Mouse (Mus musculus) thymus, adult 2 months (tissue): Measurements from ENCODE around the gene Zfp148.

Experiments
- CTCF ChIP-seq: fragments of 200-500 bp; IDR thresholded peaks from 2 replicates; pipeline ENCODE4 v1.5.1; 2012; ENCODE audit warnings: mild to moderate bottlenecking, control low read depth, low read length, moderate library complexity, borderline replicate concordance; ENCODE audit not compliant: control insufficient read depth, poor library complexity, insufficient read depth; ENCODE audit errors: extremely low read depth
- POLR2A ChIP-seq: fragments of 200-500 bp; IDR thresholded peaks from 2 replicates; pipeline ENCODE4 v1.6.1; 2012; ENCODE audit warnings: mild to moderate bottlenecking, low read length, control low read depth, moderate library complexity; ENCODE audit not compliant: control insufficient read depth, poor library complexity, insufficient read depth; ENCODE audit errors: extremely low read depth

DNA sequence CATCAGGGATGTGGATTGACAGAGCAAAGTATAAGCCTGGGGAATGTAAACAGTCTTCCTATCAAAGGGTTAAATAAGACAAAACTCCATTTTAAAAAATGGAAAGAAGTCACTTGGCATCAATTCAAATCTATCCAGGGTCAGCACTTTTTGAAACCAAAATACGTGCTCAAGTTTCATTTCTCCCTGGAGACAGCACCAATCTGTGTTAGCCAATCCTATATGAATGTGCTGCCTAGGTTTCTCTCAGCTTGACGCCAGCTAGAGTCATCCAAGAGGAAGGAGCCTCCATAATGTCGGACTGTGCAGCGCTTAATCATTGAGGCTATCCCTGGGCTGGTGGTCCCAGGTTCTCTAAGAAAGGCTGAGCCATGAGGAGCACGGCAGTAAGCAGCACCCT is 33.5 kb upstream of the Zfp148 start:
- no peak for TF ChIP-seq CTCF
- no peak for TF ChIP-seq POLR2A
